Mouse (Mus musculus): ENCODE data around the gene Cstb. TPM values are rescaled to one million over a fixed set of nuclear protein-coding genes. Genes with fewer than 3 reads are reported as not detected.

Cstb gene
- total and polyA plus RNA-seq, 3 experiments, result 71.9 to 76.7 TPM; not detected in 1

DNA sequence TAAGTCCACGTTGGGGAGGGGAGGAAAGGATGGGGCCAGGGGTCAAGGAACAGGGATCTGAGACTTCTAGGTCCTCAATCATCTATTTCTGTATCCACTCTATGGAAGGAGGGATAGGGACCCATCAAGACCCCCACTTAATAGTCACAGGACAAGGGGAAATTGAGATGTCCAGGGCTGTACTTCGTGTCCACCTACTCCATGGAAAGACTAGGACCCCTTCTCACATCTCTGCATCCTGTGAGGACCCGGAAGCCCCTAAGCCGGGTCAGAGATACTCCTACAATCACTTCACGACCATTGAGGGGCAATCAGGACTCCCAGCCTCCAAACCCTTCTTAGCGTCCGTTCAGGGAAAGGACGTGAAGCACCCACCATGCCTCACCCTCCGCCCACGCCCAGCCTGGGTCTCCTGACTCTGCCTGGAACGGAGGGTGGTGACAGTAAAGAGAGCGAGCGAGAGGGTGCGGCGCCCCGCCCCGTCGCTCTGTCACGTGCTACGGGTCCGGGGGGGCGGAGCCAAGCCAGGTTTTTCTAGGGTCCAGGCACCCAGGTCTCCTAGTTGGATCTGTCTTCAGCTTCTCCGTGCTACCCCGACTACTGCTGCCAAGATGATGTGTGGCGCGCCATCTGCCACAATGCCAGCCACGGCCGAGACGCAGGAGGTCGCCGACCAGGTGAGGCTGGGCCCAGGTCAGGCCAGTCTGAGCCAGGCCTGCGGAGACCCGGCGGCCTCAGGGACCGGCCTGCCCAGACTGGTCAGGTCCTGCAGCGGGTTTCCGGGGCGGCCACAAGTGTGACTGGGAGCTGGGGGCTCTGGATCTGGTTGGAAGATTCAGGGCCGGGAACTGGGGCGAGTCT lies at the start of gene Cstb (continued):
- TF ChIP-seq GATA1 (IDR thresholded peaks at IDR 0.05; ENCODE audit: low read depth, low read length), result no peak
- TF ChIP-seq SIN3A (IDR thresholded peaks at IDR 0.05; ENCODE audit: low read length), result peak; percentile 71
- no peak for TF ChIP-seq CTCF (IDR thresholded peaks at IDR 0.05 in 2 of 3, conservative IDR thresholded peaks at IDR 0.05 in 1 of 3; ENCODE audit: control insufficient read depth in 1 of 3, insufficient read depth in 1 of 3, low read depth in 2 of 3, low read length in 3 of 3, poor library complexity in 1 of 3, severe bottlenecking in 1 of 3)
- peak; percentile 95 for TF ChIP-seq USF1 (IDR thresholded peaks at IDR 0.05; ENCODE audit: low read depth, low read length)
- TF ChIP-seq MAZ (IDR thresholded peaks at IDR 0.05; ENCODE audit: low read depth, low read length), result peak; percentile 48; the same call in 1 of the 2 replicates

DNA sequence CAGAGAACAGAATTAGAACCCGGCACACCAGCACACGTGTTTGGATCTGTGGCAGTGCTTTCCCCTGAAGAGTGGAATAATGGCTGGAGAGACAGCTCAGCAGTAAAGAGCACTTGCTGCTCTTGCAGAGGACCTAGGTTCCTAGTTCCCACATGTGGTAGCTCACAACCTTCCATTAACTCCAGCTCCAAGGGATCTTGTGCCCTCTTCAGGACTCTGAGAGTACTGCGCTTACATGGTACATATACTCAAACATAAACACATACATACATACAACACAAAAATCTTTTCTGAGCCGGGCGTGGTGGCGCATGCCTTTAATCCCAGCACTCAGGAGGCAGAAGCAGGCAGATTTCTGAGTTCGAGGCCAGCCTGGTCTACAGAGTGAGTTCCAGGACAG lies 47.0 kb upstream of the Cstb start:
- no peak overlapping the region for H3K4me3 ChIP-seq (ENCODE audit: control insufficient read depth in 1 of 2, insufficient read depth in 1 of 2, low read depth in 2 of 2, low read length in 2 of 2)
- peak in 2 of 3 experiments; percentile 29 to 34; a peak in 3 of 6 replicates for TF ChIP-seq CTCF (IDR thresholded peaks at IDR 0.05 in 2 of 3, conservative IDR thresholded peaks at IDR 0.05 in 1 of 3; ENCODE audit: control insufficient read depth in 1 of 3, insufficient read depth in 1 of 3, low read depth in 2 of 3, low read length in 3 of 3, poor library complexity in 1 of 3, severe bottlenecking in 1 of 3)
- peak; percentile 22 for TF ChIP-seq RAD21 (IDR thresholded peaks at IDR 0.05; ENCODE audit: low read depth, low read length)
- no peak for TF ChIP-seq BHLHE40 (IDR thresholded peaks at IDR 0.05; ENCODE audit: borderline replicate concordance, low read depth, low read length)
- TF ChIP-seq TCF12 (IDR thresholded peaks at IDR 0.05; ENCODE audit: low read depth, low read length), result no peak
- no peaks in the 10 kb centered on the region for H3K36me3 ChIP-seq (ENCODE audit: control insufficient read depth in 1 of 2, insufficient read depth in 2 of 2, low read length in 2 of 2)
- no peaks in the 10 kb centered on the region; a peak in 1 of 4 replicates for H3K27me3 ChIP-seq (ENCODE audit: control insufficient read depth in 1 of 2, insufficient read depth in 2 of 2, low read length in 2 of 2)
- DNase-seq (ENCODE audit: low read depth, low spot score), result peak; percentile 46
- no peaks in the 10 kb centered on the region for H3K79me2 ChIP-seq (ENCODE audit: control insufficient read depth, insufficient read depth, low read length, poor library complexity)
- H3K4me1 ChIP-seq (ENCODE audit: control insufficient read depth in 1 of 2, insufficient read depth in 2 of 2, low read length in 2 of 2), result peaks cover 0 to 2% of the 10 kb centered on the region in 2 experiments; a peak in 1 of 4 replicates
- no peak overlapping the region for H3K27ac ChIP-seq (ENCODE audit: control insufficient read depth, low read depth, low read length)
- H3K9ac ChIP-seq (ENCODE audit: control insufficient read depth, low read depth, low read length, poor library complexity, severe bottlenecking), result no peak overlapping the region
- H3K9me3 ChIP-seq (replicated peaks; ENCODE audit: insufficient read depth, low read length), result no peaks in the 10 kb centered on the region

DNA sequence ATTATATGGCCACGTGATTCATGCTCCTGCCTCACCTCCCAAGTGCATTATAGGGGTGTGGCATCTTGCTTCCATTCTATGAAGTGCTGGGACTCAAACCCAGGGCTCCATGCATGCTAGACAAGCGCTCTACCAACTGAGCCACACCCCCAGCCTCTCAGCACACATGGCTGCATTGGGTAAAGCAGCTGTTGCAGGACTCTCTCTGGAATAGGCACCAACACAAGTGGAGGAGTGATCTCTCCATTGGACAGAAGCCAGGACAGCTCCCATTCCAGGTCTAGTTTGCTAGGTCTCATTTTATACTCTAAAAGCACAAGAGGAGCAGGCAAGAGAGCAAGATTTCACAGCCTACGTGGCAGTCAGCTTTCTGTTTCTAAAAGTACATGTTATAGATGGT lies 41.9 kb upstream of the Cstb start:
- no peaks in the 10 kb centered on the region for H3K79me2 ChIP-seq (ENCODE audit: control insufficient read depth, insufficient read depth, low read length, poor library complexity)
- no peaks in the 10 kb centered on the region for H3K36me3 ChIP-seq (ENCODE audit: control insufficient read depth in 1 of 2, insufficient read depth in 2 of 2, low read length in 2 of 2)
- peaks cover 2 to 3% of the 10 kb centered on the region in 2 experiments; a peak in 2 of 4 replicates for H3K27me3 ChIP-seq (ENCODE audit: control insufficient read depth in 1 of 2, insufficient read depth in 2 of 2, low read length in 2 of 2)
- H3K4me3 ChIP-seq (ENCODE audit: control insufficient read depth in 1 of 2, insufficient read depth in 1 of 2, low read depth in 2 of 2, low read length in 2 of 2), result no peak overlapping the region
- H3K9me3 ChIP-seq (replicated peaks; ENCODE audit: insufficient read depth, low read length), result no peaks in the 10 kb centered on the region
- no peak for TF ChIP-seq GATA1 (IDR thresholded peaks at IDR 0.05; ENCODE audit: low read depth, low read length)
- no peak for TF ChIP-seq HCFC1 (IDR thresholded peaks at IDR 0.05; ENCODE audit: low read depth, low read length)
- no peak for TF ChIP-seq MXI1 (IDR thresholded peaks at IDR 0.05; ENCODE audit: low read depth, low read length)
- TF ChIP-seq GABPA (IDR thresholded peaks at IDR 0.05; ENCODE audit: low read depth, low read length), result no peak
- no peak for TF ChIP-seq KAT2A (conservative IDR thresholded peaks at IDR 0.05; ENCODE audit: low read depth, low read length)
- TF ChIP-seq POLR2AphosphoS5 (IDR thresholded peaks at IDR 0.05; ENCODE audit: borderline replicate concordance, low read depth, low read length), result no peak
- TF ChIP-seq MAZ (IDR thresholded peaks at IDR 0.05; ENCODE audit: low read depth, low read length), result no peak
- no peak for TF ChIP-seq MYC (IDR thresholded peaks at IDR 0.05; ENCODE audit: low read depth, low read length)
- H3K4me1 ChIP-seq (ENCODE audit: control insufficient read depth in 1 of 2, insufficient read depth in 2 of 2, low read length in 2 of 2), result no peaks in the 10 kb centered on the region
- no peak overlapping the region for H3K27ac ChIP-seq (ENCODE audit: control insufficient read depth, low read depth, low read length)
- no peak for DNase-seq (ENCODE audit: low read depth, low spot score)
- no peak overlapping the region for H3K9ac ChIP-seq (ENCODE audit: control insufficient read depth, low read depth, low read length, poor library complexity, severe bottlenecking)
